Mouse (Mus musculus): ENCODE measurements around the gene Mfsd1. TPM values are rescaled to one million over a fixed set of nuclear protein-coding genes. Genes with fewer than 3 reads are reported as not detected.

Mfsd1 gene
- polyA plus RNA-seq, 1 experiment from 2014 or later = 33.6 TPM

DNA sequence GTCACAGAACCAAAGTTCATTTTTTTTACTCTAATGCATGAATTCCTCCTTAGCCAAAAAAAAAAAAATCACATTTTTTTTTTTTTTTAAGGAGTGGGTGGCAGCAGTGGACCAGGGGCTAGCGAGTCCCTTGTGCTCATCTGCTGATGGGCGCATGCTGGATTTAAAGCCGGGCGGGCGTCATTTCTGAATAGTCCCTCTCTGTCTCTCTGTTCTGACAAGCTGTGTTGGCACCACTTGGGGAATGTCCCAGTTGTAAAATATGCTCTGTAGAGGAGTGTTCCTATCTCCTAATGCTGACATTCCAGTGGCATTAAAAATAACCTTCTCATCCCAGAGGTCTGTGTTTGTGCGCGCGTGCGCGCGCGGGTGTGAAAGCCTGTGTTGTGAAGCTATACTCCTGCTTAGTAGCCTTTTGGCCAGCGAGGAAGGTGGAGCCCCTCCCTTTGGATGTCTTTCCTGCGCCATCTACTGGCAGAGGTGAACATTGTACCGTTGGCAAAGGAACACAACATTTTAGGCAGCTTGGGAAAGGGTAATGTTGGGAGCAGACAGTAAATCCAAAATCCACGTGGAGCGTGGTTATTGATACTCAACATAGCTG lies 14.4 kb upstream of the Mfsd1 start:
- no peaks in the 10 kb centered on the region for H3K36me3 ChIP-seq
- no peak overlapping the region for H3K9ac ChIP-seq
- 26% methylated on average over 17 of the region's 17 CpGs for WGBS

DNA sequence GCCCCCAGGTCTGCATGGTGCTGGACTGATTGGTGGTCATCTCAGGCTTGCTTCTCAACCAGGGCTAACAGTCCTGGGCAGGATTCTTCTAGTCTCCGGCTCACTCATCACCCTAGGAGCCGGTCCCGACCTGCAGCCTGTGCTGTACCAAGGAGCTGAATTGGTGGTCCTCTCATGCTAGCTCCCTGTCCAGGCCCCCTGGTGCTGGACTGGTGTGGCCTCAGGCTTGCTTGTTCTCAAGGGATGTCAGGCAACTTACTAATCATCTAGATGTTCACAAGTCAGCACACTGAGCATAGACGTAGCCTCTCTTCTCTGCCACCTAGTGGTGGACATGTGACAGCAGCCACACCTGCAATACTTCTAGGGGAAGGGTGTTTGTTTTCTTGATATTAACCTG lies 9.6 kb upstream of the Mfsd1 start:
- 69% methylated on average over 4 of the region's 4 CpGs for WGBS
- H3K27ac ChIP-seq (replicated peaks) = no peak overlapping the region

More for the DNA sequence above, 14.4 kb upstream of the Mfsd1 start:
- H3K9me3 ChIP-seq = no peaks in the 10 kb centered on the region
- no peak overlapping the region for H3K27ac ChIP-seq (replicated peaks)
- H3K4me3 ChIP-seq = peak overlapping the region; percentile 28
- peak; percentile 84 for ATAC-seq (ENCODE audit: low FRiP score, low read depth)
- peaks cover 3% of the 10 kb centered on the region; the same call in 1 of the 2 replicates for H3K27me3 ChIP-seq
- peak overlapping the region; percentile 53 for H3K4me2 ChIP-seq
- 0 out of 2 replicates have a peak, but pooled peaks cover 3% of the 10 kb centered on the region for H3K4me1 ChIP-seq (replicated peaks)

DNA sequence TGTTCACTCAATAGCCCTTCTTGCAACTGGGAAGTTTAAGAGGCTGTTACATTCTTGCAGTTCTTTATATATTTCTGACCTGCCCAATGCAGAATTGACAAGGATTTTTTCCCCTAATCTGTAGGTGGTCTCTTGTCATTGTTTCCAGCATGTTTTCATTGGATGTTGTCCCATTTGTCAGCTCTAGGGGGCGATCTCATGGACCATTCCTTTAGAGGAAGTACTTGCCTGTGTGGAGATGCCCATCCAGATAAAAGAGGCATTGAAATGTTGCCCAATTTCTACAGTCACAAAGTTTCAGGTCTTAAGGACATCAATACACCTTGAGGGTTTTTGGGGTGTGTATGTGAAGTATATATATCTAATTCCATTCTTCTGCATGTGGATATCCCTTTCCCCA lies 9.0 kb upstream of the Mfsd1 start:
- no peak overlapping the region for H3K9ac ChIP-seq
- H3K9me3 ChIP-seq = no peaks in the 10 kb centered on the region
- H3K36me3 ChIP-seq = no peaks in the 10 kb centered on the region
- 0 out of 2 replicates have a peak, but pooled peaks cover 16% of the 10 kb centered on the region for H3K27me3 ChIP-seq
- no peak for ATAC-seq (ENCODE audit: low FRiP score, low read depth)
- H3K4me1 ChIP-seq (replicated peaks) = no peaks in the 10 kb centered on the region
- H3K4me2 ChIP-seq = no peak overlapping the region
- H3K4me3 ChIP-seq = no peak overlapping the region
- 0% methylated on average over 1 of the region's 1 CpGs for WGBS
- no peak overlapping the region for H3K27ac ChIP-seq (replicated peaks)

More for the DNA sequence above, 9.6 kb upstream of the Mfsd1 start:
- Histone ChIP-seq H3K36me3 (no peaks in the 10 kb centered on the region), H3K4me1 (replicated peaks) (0 out of 2 replicates have a peak, but pooled peaks cover 3% of the 10 kb centered on the region), H3K4me3 (no peak overlapping the region), H3K27me3 (0 out of 2 replicates have a peak, but pooled peaks cover 16% of the 10 kb centered on the region), H3K9ac (no peak overlapping the region), H3K9me3 (no peaks in the 10 kb centered on the region), H3K4me2 (no peak overlapping the region)
- peak; percentile 67; the same call in 1 of the 2 replicates for ATAC-seq (ENCODE audit: low FRiP score, low read depth)

DNA sequence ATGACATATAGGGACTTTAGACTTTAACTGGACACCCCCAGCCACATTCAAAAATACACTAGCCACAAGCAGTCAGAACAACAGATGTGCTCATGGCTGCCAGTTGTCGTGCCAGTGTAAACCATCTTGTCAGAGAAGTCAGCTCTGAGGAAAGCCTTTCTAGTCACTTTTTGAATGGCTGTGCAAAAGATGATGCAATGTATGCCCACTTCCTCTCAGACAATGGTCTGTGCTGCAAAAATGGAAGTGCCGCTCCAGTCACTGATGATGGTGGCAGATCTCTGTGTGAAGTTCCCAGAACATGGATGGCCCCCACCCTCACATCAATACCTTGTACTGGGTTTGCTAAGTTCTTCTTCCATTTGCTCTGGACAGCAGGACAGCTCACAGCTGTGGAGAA lies 6.3 kb upstream of the Mfsd1 start:
- Histone ChIP-seq H3K9ac (no peak overlapping the region), H3K27ac (replicated peaks) (no peak overlapping the region), H3K4me1 (replicated peaks) (no peaks in the 10 kb centered on the region), H3K27me3 (0 out of 2 replicates have a peak, but pooled peaks cover 26% of the 10 kb centered on the region), H3K9me3 (no peaks in the 10 kb centered on the region), H3K4me3 (no peak overlapping the region), H3K4me2 (no peak overlapping the region), H3K36me3 (no peaks in the 10 kb centered on the region)
- 89% methylated on average over 2 of the region's 2 CpGs for WGBS
- no peak for ATAC-seq (ENCODE audit: low FRiP score, low read depth)

DNA sequence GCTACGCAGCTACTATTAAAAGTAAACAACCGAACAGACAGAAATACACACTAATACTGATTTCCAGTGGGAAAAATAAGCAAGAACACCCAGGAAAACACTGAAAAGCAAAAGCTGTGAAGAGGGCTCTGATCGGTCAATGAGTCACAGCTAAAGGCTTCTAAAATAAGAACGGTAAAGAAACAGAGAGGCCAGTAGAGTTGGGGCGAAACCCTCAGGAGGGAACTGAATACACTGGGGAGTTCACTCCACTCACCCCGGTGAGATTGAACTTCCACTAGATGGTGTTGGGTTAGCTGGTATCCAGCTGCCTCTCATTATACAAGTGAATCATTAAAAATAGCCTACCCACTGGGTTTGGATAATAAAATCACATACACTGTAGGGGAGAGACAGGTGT lies 5.8 kb upstream of the Mfsd1 start:
- no peaks in the 10 kb centered on the region for H3K4me1 ChIP-seq (replicated peaks)
- no peak overlapping the region for H3K4me3 ChIP-seq
- ATAC-seq (ENCODE audit: low FRiP score, low read depth) = no peak
- H3K27ac ChIP-seq (replicated peaks) = no peak overlapping the region
- H3K4me2 ChIP-seq = no peak overlapping the region
- no peaks in the 10 kb centered on the region for H3K9me3 ChIP-seq
- H3K36me3 ChIP-seq = no peaks in the 10 kb centered on the region
- H3K27me3 ChIP-seq = 0 out of 2 replicates have a peak, but pooled peaks cover 26% of the 10 kb centered on the region
- H3K9ac ChIP-seq = no peak overlapping the region
- 85% methylated on average over 6 of the region's 6 CpGs for WGBS

DNA sequence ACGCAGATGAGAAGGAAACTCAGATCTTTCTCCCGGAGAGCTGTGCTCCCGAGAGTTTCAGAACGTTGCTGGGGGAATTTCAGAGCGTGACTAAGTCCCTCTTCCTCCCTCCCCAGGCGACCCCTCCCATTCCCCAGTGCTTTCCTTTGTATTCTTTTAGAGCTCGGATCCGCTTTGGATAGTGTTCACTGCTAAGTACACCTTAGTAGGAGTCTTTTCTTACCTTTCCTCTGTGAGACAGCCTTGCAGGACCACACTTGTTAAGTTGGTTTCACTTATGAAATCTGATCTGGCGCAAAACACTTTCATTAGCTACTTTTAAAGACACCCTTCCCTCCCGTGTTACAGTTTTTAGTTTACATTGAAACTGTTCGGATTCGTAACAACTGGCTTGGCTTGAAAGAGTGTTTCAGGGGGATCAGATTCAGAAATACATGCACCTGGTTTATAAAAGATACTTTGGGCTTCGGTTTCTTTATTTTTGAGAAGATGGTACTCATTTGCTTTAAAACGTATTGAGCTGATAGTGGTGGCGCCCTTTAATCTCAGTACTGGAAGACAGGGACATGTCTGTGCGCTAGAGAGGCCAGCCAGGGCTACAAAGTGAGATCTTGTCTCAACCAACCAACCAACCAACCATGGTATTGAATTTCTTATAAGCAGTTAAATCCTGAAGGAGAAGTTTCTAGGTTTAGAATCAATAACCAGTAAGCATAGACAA lies 744 bp downstream of the Mfsd1 start:
- Histone ChIP-seq H3K9me3 (no peaks in the 10 kb centered on the region), H3K27me3 (0 out of 2 replicates have a peak, but pooled peaks cover 10% of the 10 kb centered on the region), H3K36me3 (peaks cover 15% of the 10 kb centered on the region), H3K27ac (replicated peaks) (peak overlapping the region; percentile 84), H3K9ac (peak overlapping the region; percentile 86), H3K4me3 (peak overlapping the region; percentile 88), H3K4me2 (peak overlapping the region; percentile 74), H3K4me1 (replicated peaks) (peaks cover 16% of the 10 kb centered on the region)
- WGBS = 22% methylated on average over 16 of the region's 16 CpGs
- peak; percentile 55 for ATAC-seq (ENCODE audit: low FRiP score, low read depth)

DNA sequence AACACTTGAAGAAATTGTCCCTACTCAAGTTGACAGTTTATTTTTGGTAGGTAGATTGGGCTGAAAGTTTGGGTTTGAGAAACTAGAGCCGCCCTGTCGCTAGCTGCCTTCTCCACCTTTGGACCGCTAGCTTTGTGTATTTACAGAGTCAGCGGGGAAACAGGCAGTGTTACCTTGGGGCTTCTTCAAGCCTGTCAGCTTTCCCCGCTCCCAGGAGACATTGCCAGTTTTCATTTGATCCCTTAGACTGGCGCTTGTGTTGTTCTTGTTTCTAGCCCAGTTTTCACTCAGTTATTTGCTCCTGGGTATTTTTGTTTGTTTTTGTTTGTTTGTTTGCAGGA lies 1.3 kb downstream of the Mfsd1 start:
- Histone ChIP-seq H3K4me3 (peak overlapping the region; percentile 88), H3K9ac (no peak overlapping the region), H3K36me3 (peaks cover 16% of the 10 kb centered on the region)

DNA sequence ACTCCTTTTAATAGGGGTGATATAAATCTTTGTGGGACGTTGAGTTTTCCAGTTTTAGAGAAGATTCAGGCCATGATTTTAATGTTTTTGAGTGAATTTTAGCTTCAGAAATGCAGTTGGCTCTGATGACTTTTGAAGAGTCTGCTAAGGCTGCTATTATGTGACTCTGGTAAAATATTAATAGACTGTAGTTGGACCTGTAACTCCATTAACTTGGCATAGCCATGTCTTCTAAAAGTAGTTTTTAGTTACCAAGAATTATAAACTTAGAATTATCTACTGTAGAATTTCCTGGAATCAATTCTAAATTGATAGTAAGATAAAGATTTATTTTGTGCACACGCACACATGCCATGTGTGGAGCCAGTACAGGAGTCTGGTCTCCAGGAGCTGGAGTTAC lies 4.0 kb downstream of the Mfsd1 start:
- no peaks in the 10 kb centered on the region for H3K9me3 ChIP-seq
- H3K27me3 ChIP-seq = no peaks in the 10 kb centered on the region
- H3K36me3 ChIP-seq = peaks cover 39% of the 10 kb centered on the region

More for the DNA sequence above, 1.3 kb downstream of the Mfsd1 start:
- Histone ChIP-seq H3K27ac (replicated peaks) (no peak overlapping the region), H3K4me1 (replicated peaks) (peaks cover 16% of the 10 kb centered on the region), H3K27me3 (0 out of 2 replicates have a peak, but pooled peaks cover 10% of the 10 kb centered on the region), H3K9me3 (no peaks in the 10 kb centered on the region), H3K4me2 (peak overlapping the region; percentile 74)
- WGBS = 90% methylated on average over 6 of the region's 6 CpGs
- no peak for ATAC-seq (ENCODE audit: low FRiP score, low read depth)

DNA sequence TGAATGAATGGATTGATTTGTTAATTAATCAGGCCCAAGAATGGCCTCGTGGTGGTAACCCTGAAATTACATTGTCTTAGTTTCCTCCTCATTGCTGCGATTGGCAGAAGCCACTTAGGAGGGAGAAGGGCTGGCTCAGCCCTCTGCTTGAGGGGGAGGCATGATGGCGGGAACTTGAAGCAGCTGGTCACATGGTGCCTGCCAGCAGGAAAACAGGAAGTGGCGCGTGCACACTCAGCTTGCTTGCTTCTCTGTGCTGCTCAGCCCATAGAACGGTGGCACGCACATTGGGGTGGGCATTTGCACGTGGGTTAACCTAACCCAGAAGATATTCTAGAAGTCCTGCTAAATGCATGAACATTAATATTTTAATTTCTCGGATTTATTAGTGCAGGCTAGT lies 4.9 kb downstream of the Mfsd1 start:
- ATAC-seq (ENCODE audit: low FRiP score, low read depth) = no peak

More for the DNA sequence above, 4.0 kb downstream of the Mfsd1 start:
- Histone ChIP-seq H3K9ac (no peak overlapping the region), H3K4me1 (replicated peaks) (peaks cover 16% of the 10 kb centered on the region), H3K4me3 (no peak overlapping the region), H3K27ac (replicated peaks) (no peak overlapping the region), H3K4me2 (no peak overlapping the region)
- 98% methylated on average over 2 of the region's 2 CpGs for WGBS
- no peak for ATAC-seq (ENCODE audit: low FRiP score, low read depth)

DNA sequence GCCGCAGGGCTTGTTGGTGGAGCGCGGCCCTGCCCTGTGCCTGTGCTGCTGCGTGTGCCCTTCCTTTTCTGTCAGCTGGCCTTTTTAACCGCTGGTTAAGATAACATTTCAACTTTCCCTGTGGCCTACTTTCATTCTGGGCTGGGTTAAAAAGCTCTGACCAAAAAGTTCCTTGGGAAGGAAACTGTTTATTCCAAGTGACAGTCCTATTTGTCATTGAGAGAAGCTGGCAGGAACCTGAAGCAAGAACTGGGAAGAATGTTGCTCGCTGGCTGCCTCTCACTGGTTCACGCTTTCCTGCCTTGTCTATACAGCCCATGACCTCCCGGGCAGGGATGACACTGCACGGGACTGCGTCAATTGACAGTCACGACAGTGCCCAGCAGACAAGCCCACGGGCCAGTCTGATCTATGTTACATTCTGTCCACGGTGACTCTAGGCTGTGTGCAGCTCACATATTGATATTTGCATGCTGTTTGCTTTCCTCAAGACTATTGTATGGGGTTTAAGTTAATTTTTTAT lies 19.1 kb downstream of the Mfsd1 start:
- Histone ChIP-seq H3K9me3 (no peaks in the 10 kb centered on the region), H3K4me1 (replicated peaks) (no peaks in the 10 kb centered on the region), H3K36me3 (peaks cover 54% of the 10 kb centered on the region), H3K9ac (no peak overlapping the region), H3K4me3 (no peak overlapping the region), H3K27ac (replicated peaks) (no peak overlapping the region), H3K27me3 (no peaks in the 10 kb centered on the region), H3K4me2 (no peak overlapping the region)
- WGBS = 94% methylated on average over 13 of the region's 13 CpGs
- ATAC-seq (ENCODE audit: low FRiP score, low read depth) = no peak

More for the DNA sequence above, 4.9 kb downstream of the Mfsd1 start:
- H3K36me3 ChIP-seq = peaks cover 47% of the 10 kb centered on the region
- no peak overlapping the region for H3K27ac ChIP-seq (replicated peaks)
- no peak overlapping the region for H3K4me2 ChIP-seq
- 88% methylated on average over 9 of the region's 9 CpGs for WGBS
- no peak overlapping the region for H3K4me3 ChIP-seq
- no peak overlapping the region for H3K9ac ChIP-seq
- no peaks in the 10 kb centered on the region for H3K27me3 ChIP-seq
- no peaks in the 10 kb centered on the region for H3K9me3 ChIP-seq
- peaks cover 11% of the 10 kb centered on the region for H3K4me1 ChIP-seq (replicated peaks)

DNA sequence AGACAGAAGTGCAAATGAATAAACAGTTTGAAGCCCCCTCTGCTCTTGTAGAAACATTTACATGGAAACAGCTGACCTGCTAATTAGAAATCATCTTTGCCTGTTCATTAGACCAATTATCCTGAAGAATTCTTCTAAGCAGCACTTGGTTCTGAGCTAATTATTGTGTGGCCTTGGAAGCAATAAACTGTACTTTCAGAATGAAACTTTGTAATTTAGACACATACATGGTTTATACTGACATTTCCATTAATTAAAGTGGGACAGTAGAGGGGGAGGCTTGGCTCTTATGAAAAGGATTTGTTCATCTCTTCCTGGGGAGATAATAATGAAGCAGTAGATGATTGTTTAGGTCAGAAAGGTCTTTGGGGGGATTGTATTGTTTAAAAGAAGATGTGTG lies 35.7 kb downstream of the Mfsd1 start:
- no peak overlapping the region for H3K9ac ChIP-seq
- H3K9me3 ChIP-seq = no peaks in the 10 kb centered on the region
- no peak overlapping the region for H3K4me2 ChIP-seq
- no peaks in the 10 kb centered on the region for H3K36me3 ChIP-seq
- no peak overlapping the region for H3K27ac ChIP-seq (replicated peaks)
- no peak for ATAC-seq (ENCODE audit: low FRiP score, low read depth)
- no peak overlapping the region for H3K4me3 ChIP-seq
- H3K27me3 ChIP-seq = no peaks in the 10 kb centered on the region
- H3K4me1 ChIP-seq (replicated peaks) = no peaks in the 10 kb centered on the region

DNA sequence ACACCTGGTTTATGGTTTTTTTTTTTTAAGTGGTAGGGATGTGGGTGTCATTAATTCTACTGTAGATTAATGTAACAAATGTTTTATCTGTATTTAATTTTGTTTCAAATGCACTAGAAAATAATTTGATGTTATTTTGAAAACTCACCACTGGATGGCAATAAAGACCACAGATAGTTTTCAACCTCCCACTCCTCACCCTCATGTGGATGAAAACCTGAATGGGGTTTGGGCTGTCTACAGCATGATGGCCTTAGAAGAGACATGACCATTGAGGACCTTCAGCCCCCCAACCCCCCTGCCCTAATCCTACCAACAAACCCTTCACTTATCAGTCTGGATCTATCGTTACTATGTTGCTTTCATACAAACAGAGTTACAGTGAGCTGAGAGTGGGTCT lies 42.1 kb downstream of the Mfsd1 start:
- H3K27me3 ChIP-seq = no peaks in the 10 kb centered on the region
- 70% methylated on average over 1 of the region's 1 CpGs for WGBS
- H3K4me2 ChIP-seq = no peak overlapping the region
- no peak overlapping the region for H3K27ac ChIP-seq (replicated peaks)
- H3K4me3 ChIP-seq = no peak overlapping the region
- H3K9ac ChIP-seq = no peak overlapping the region
- H3K36me3 ChIP-seq = no peaks in the 10 kb centered on the region
- no peaks in the 10 kb centered on the region for H3K9me3 ChIP-seq
- ATAC-seq (ENCODE audit: low FRiP score, low read depth) = peak; percentile 51; the same call in 1 of the 2 replicates
- H3K4me1 ChIP-seq (replicated peaks) = no peaks in the 10 kb centered on the region

All from hindbrain, embryonic 15.5 days (tissue).